ENCODE assay signal across 27 mouse cellular contexts in the genomic region with DNA sequence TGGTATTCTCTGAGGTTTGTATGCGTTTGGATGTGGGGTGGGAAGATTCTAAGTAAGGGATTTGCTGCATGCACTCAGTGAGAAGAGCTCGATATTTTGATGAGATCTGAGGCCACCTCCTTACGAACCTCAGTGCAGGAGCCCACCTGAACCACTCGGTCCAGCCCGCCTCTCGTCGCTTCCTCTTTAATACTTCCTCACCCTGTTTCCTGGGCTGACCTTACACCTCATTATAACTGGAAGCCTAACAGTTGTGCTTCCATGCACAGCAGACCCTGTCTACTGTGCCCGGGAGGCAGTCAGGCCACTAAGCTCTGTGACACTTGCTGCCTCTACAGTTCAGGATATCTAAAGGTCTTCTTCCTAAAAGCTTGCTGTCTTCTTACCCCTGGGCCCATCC. TPM values are rescaled to one million over a fixed set of nuclear protein-coding genes. Genes with fewer than 3 reads are reported as not detected.
A peak's percentile ranks its signal among the peaks of the same experiment; 100 is the strongest.
DNase-seq lines count a peak whose midpoint lies in the region; ATAC-seq and TF ChIP-seq lines count a peak whose summit lies in the region.
"Had no signal": no experiment of that assay in that cellular context is flagged by ENCODE, and none has a peak within 500 bp of the region (broad histone marks: within the 10 kb centered on the region; RNA-seq: fewer than 3 reads in every experiment).

No protein-coding gene starts in this region.

- no peak overlapping the region for H3K4me3 ChIP-seq in cerebellum, adult 2 months (replicated peaks; ENCODE audit: insufficient read depth, low read depth, low read length)
- H3K4me3 ChIP-seq in layer of hippocampus, adult 2 months, result no peak overlapping the region
- H3K4me3 ChIP-seq: embryonic facial prominence, embryonic 10.5 days; embryonic facial prominence, embryonic 13.5 days; erythroblast, embryonic 14.5 days; forebrain, embryonic 12.5 days; forebrain, embryonic 15.5 days; hindbrain, embryonic 10.5 days; hindbrain, embryonic 13.5 days had no signal

- peak; percentile 15 to 17 for DNase-seq in spleen, postnatal 36 days (ENCODE audit: low spot score in 2 of 2)
- DNase-seq in spleen, postnatal 10 days (ENCODE audit: low spot score in 2 of 2), result no peak
- peak; percentile 39 for DNase-seq in splenic B cell, adult 2 months (ENCODE audit: low read depth, low spot score)
- no peak for DNase-seq in gastrocnemius, postnatal 4 days (ENCODE audit: low spot score in 2 of 2)
- no peak for DNase-seq in cerebellum, adult 2 months
- DNase-seq in layer of hippocampus, adult 2 months (ENCODE audit: low spot score in 2 of 2), result no peak
- DNase-seq: adrenal gland, postnatal 10 days; adrenal gland, postnatal 36 days; cerebellum, adult 18-20 months; cerebellum, adult 9-11 months; cerebellum, postnatal 25 days; embryo, embryonic 11 days; gastrocnemius, postnatal 25 days; heart, adult 11 months; heart, postnatal 36 days had no signal

- H3K27ac ChIP-seq in cerebellum, adult 2 months (ENCODE audit: insufficient read depth, low read length), result no peak overlapping the region
- no peak overlapping the region for H3K27ac ChIP-seq in layer of hippocampus, adult 2 months
- H3K27ac ChIP-seq: embryonic facial prominence, embryonic 10.5 days; embryonic facial prominence, embryonic 13.5 days; forebrain, embryonic 12.5 days; forebrain, embryonic 15.5 days; hindbrain, embryonic 10.5 days; hindbrain, embryonic 13.5 days had no signal

- peak; percentile 45; the same call in 1 of the 2 replicates for ATAC-seq in common myeloid progenitor, adult 5-6 weeks (replicated peaks; ENCODE audit: low read depth, poor library complexity, severe bottlenecking)
- ATAC-seq in megakaryocyte progenitor cell, adult 5-6 weeks (replicated peaks; ENCODE audit: poor library complexity), result peak; percentile 48
- ATAC-seq: CD4-positive, CD25-positive, alpha-beta regulatory T cell, adult 4 months; forebrain, embryonic 15.5 days; hindbrain, embryonic 16.5 days; Patski had no signal

- TF ChIP-seq POLR2A in cerebellum, adult 2 months (IDR thresholded peaks at IDR 0.05; ENCODE audit: borderline replicate concordance, insufficient read depth, low read length), result no peak

- no peak for TF ChIP-seq CTCF in cerebellum, adult 2 months (IDR thresholded peaks at IDR 0.05; ENCODE audit: borderline replicate concordance, insufficient read depth, low read depth, low read length)
- TF ChIP-seq CTCF in layer of hippocampus, adult 2 months (conservative IDR thresholded peaks at IDR 0.05), result no peak

- 84% methylated on average over 8 of the region's 8 CpGs for WGBS in cerebellum, adult 2 months

- H3K4me1 ChIP-seq in cerebellum, adult 2 months (ENCODE audit: control insufficient read depth, insufficient read depth, low read length), result no peaks in the 10 kb centered on the region
- H3K4me1 ChIP-seq: embryonic facial prominence, embryonic 13.5 days; forebrain, embryonic 15.5 days had no signal

- H3K36me3 ChIP-seq in splenic B cell, adult 2 months (ENCODE audit: control insufficient read depth, insufficient read depth, low read length, poor library complexity, severe bottlenecking), result no peaks in the 10 kb centered on the region
- H3K36me3 ChIP-seq: embryonic facial prominence, embryonic 10.5 days; embryonic facial prominence, embryonic 13.5 days; forebrain, embryonic 12.5 days; forebrain, embryonic 15.5 days; hindbrain, embryonic 10.5 days; hindbrain, embryonic 13.5 days had no signal

- no peaks in the 10 kb centered on the region for H3K27me3 ChIP-seq in splenic B cell, adult 2 months (ENCODE audit: control insufficient read depth, insufficient read depth, low read length, poor library complexity, severe bottlenecking)
- no peaks in the 10 kb centered on the region for H3K27me3 ChIP-seq in cerebellum, adult 2 months (ENCODE audit: control insufficient read depth, insufficient read depth, low read length)
- H3K27me3 ChIP-seq: forebrain, embryonic 15.5 days; hindbrain, embryonic 13.5 days; Patski had no signal

RNA-seq across cellular contexts. Expression of a gene that starts 9.8 kb away (rescaled TPM):
- 32.6 and 35.4 TPM in 2 replicates for total RNA-seq in common myeloid progenitor, adult 5-6 weeks (2017)
- 22.0 and 22.4 TPM in 2 replicates for total RNA-seq in megakaryocyte progenitor cell, adult 5-6 weeks (2015)
- 30.1 and 30.4 TPM in 2 replicates for total RNA-seq in megakaryocyte progenitor cell, adult 5-6 weeks (2017)
- total RNA-seq in gastrocnemius, postnatal 4 days (2021), result 1 to 10 TPM; 6.9 to 8.5 TPM
- 2.2 TPM in 2 replicates for polyA plus RNA-seq in cerebellum, adult 2 months (2012; rRNA removed)
- 1 to 10 TPM; 1.6 to 1.8 TPM for total RNA-seq in layer of hippocampus, adult 2 months (2021)

RNA-seq across cellular contexts. Expression of a gene that starts 50.1 kb away (rescaled TPM):
- 0.15 TPM in 1 of 2 replicates, not detected in the other for total RNA-seq in common myeloid progenitor, adult 5-6 weeks (2017)
- total RNA-seq in megakaryocyte progenitor cell, adult 5-6 weeks (2015), result 0.20 TPM in 1 of 2 replicates, not detected in the other
- total RNA-seq in megakaryocyte progenitor cell, adult 5-6 weeks (2017), result 0.41 and 0.42 TPM in 2 replicates
- under 1 TPM; 0.57 to 0.91 TPM for total RNA-seq in gastrocnemius, postnatal 4 days (2021)
- polyA plus RNA-seq in cerebellum, adult 2 months (2012; rRNA removed), result 0.10 and 0.13 TPM in 2 replicates
- total RNA-seq in layer of hippocampus, adult 2 months (2021), result under 1 TPM; 0.38 to 0.42 TPM
- polyA plus RNA-seq: embryonic facial prominence, embryonic 10.5 days; erythroblast, embryonic 14.5 days; hindbrain, embryonic 10.5 days; hindbrain, embryonic 13.5 days; Patski had no signal

RNA-seq across cellular contexts. Expression of a gene that starts 57.3 kb away (rescaled TPM):
- total RNA-seq in common myeloid progenitor, adult 5-6 weeks (2017), result 6.2 and 7.6 TPM in 2 replicates
- total RNA-seq in megakaryocyte progenitor cell, adult 5-6 weeks (2015), result 6.6 and 6.9 TPM in 2 replicates
- 26.3 and 26.4 TPM in 2 replicates for total RNA-seq in megakaryocyte progenitor cell, adult 5-6 weeks (2017)
- 10 to 100 TPM; 15.1 to 15.9 TPM for total RNA-seq in gastrocnemius, postnatal 4 days (2021)
- polyA plus RNA-seq in cerebellum, adult 2 months (2012; rRNA removed), result 7.0 and 7.6 TPM in 2 replicates
- 1 to 10 TPM; 7.9 to 8.4 TPM for total RNA-seq in layer of hippocampus, adult 2 months (2021)

Comparison
In these comparisons a context has a peak if more than half of its experiments do, and no peak if none do; other contexts are left out.
1. DNase-seq: peak in spleen, postnatal 36 days (2 of 2) and splenic B cell, adult 2 months (single experiment); none in spleen, postnatal 10 days (0 of 2), gastrocnemius, postnatal 4 days (0 of 2), cerebellum, adult 2 months (0 of 2) and layer of hippocampus, adult 2 months (0 of 2).